14 mouse cellular contexts compared by ENCODE assay signal in the genomic region with DNA sequence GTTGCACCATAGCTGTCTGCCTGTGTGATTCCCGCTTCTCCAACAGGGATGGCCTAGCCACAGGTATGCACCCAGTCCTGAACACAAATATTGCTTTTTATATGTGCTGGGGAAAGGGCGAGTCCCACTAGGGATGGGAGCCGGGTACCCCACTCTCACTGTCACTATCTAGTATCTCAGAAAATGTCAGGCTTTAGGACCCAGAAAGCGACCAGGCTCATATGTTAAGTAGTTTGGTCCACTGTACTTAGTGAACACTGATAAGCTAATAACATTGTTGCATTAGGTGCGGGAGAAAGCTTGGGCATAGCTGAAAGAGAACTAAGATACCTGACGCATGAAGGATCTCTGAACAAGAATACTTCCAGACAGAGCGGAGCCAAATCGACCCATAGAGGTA.
DNase-seq lines count a peak whose midpoint lies in the region; ATAC-seq and TF ChIP-seq lines count a peak whose summit lies in the region.
"Had no signal": no experiment of that assay in that cellular context is flagged by ENCODE, and none has a peak within 500 bp of the region (broad histone marks: within the 10 kb centered on the region; RNA-seq: fewer than 3 reads in every experiment).

No protein-coding gene starts in this region.

- no peak overlapping the region for H3K4me3 ChIP-seq in intestine, embryonic 16.5 days (ENCODE audit: low read length)
- no peak overlapping the region for H3K4me3 ChIP-seq in intestine, postnatal 0 days (ENCODE audit: low read depth, low read length)
- peak overlapping the region; percentile 66 for H3K4me3 ChIP-seq in bone marrow, adult 2 months (replicated peaks; ENCODE audit: control insufficient read depth, low read depth, low read length)
- H3K4me3 ChIP-seq in liver, embryonic 13.5 days (replicated peaks): peak overlapping the region; percentile 41
- H3K4me3 ChIP-seq: intestine, embryonic 15.5 days; limb, embryonic 10.5 days; midbrain, embryonic 12.5 days had no signal

- H3K27ac ChIP-seq in intestine, embryonic 16.5 days (ENCODE audit: low read length): no peak overlapping the region
- no peak overlapping the region for H3K27ac ChIP-seq in intestine, postnatal 0 days (ENCODE audit: low read depth, low read length)
- H3K27ac ChIP-seq in bone marrow, adult 2 months (ENCODE audit: control insufficient read depth, insufficient read depth, low read depth, low read length, poor library complexity): peak overlapping the region; percentile 68
- peak overlapping the region; percentile 90 for H3K27ac ChIP-seq in liver, embryonic 13.5 days
- H3K27ac ChIP-seq: intestine, embryonic 15.5 days; limb, embryonic 10.5 days; midbrain, embryonic 12.5 days had no signal

- H3K4me1 ChIP-seq in intestine, embryonic 16.5 days (ENCODE audit: control insufficient read depth, insufficient read depth, low read length): no peaks in the 10 kb centered on the region; the same call in none of the 2 replicates
- 0 out of 2 replicates have a peak, but pooled peaks cover 3% of the 10 kb centered on the region for H3K4me1 ChIP-seq in intestine, postnatal 0 days (replicated peaks; ENCODE audit: control insufficient read depth, insufficient read depth, low read length)
- H3K4me1 ChIP-seq in bone marrow, adult 2 months (ENCODE audit: control insufficient read depth, insufficient read depth, low read length): peaks cover 17% of the 10 kb centered on the region
- H3K4me1 ChIP-seq in liver, embryonic 13.5 days (replicated peaks): peaks cover 74% of the 10 kb centered on the region

- H3K9ac ChIP-seq in intestine, embryonic 16.5 days (ENCODE audit: low read depth, low read length): no peak overlapping the region
- no peak overlapping the region for H3K9ac ChIP-seq in intestine, postnatal 0 days (ENCODE audit: low read depth, low read length)
- H3K9ac ChIP-seq in liver, embryonic 13.5 days: peak overlapping the region; percentile 52
- H3K9ac ChIP-seq: intestine, embryonic 15.5 days; midbrain, embryonic 12.5 days had no signal

- peak; percentile 23; the same call in 1 of the 2 replicates for ATAC-seq in intestine, embryonic 16.5 days
- no peak for ATAC-seq in intestine, postnatal 0 days
- ATAC-seq in liver, embryonic 13.5 days (ENCODE audit: low read depth): peak; percentile 33
- no peak for ATAC-seq in frontal cortex, adult (ENCODE audit: low TSS enrichment)
- ATAC-seq: intestine, embryonic 15.5 days had no signal

- no peak for TF ChIP-seq POLR2A in bone marrow, adult 2 months (IDR thresholded peaks at IDR 0.05; ENCODE audit: borderline replicate concordance, control insufficient read depth, low read depth, low read length)

- no peak for TF ChIP-seq CTCF in intestine, postnatal 0 days (IDR thresholded peaks at IDR 0.05; ENCODE audit: low read depth)
- no peak for TF ChIP-seq CTCF in bone marrow, adult 2 months (IDR thresholded peaks at IDR 0.05; ENCODE audit: control insufficient read depth, insufficient read depth, low read length)

- DNase-seq in 416B (ENCODE audit: low read depth): peak; percentile 58
- DNase-seq in liver, embryonic 13.5 days: no peak
- no peak for DNase-seq in T-cell, adult 2 months (ENCODE audit: low spot score)
- DNase-seq in lung, adult 18-20 months: no peak
- DNase-seq: cerebellum, adult 2 months; kidney, postnatal 36 days; right cerebral cortex, postnatal 25 days had no signal

- 68% methylated on average over 8 of the region's 8 CpGs for WGBS in intestine, embryonic 16.5 days
- WGBS in intestine, postnatal 0 days: 63% methylated on average over 8 of the region's 8 CpGs
- WGBS in bone marrow, adult 2 months: 58% methylated on average over 8 of the region's 8 CpGs
- 43% methylated on average over 8 of the region's 8 CpGs for whole genome bisulfite sequencing in liver, embryonic 13.5 days (ENCODE audit: insufficient replicate concordance)

- no peaks in the 10 kb centered on the region for H3K9me3 ChIP-seq in intestine, embryonic 16.5 days (ENCODE audit: control insufficient read depth, low read length)
- no peaks in the 10 kb centered on the region for H3K9me3 ChIP-seq in intestine, postnatal 0 days (ENCODE audit: control insufficient read depth)
- H3K9me3 ChIP-seq in liver, embryonic 13.5 days (replicated peaks): no peaks in the 10 kb centered on the region
- H3K9me3 ChIP-seq: intestine, embryonic 15.5 days; limb, embryonic 10.5 days; midbrain, embryonic 12.5 days had no signal

- H3K36me3 ChIP-seq in intestine, embryonic 16.5 days (ENCODE audit: control insufficient read depth, insufficient read depth, low read length): no peaks in the 10 kb centered on the region
- H3K36me3 ChIP-seq in intestine, postnatal 0 days (ENCODE audit: control insufficient read depth, insufficient read depth): no peaks in the 10 kb centered on the region
- H3K36me3 ChIP-seq in liver, embryonic 13.5 days: no peaks in the 10 kb centered on the region
- H3K36me3 ChIP-seq: intestine, embryonic 15.5 days; limb, embryonic 10.5 days; midbrain, embryonic 12.5 days had no signal

- H3K4me2 ChIP-seq in intestine, embryonic 16.5 days (ENCODE audit: low read depth, low read length): no peak overlapping the region
- no peak overlapping the region for H3K4me2 ChIP-seq in intestine, postnatal 0 days (replicated peaks; ENCODE audit: low read depth)
- H3K4me2 ChIP-seq in liver, embryonic 13.5 days: peak overlapping the region; percentile 59
- H3K4me2 ChIP-seq: intestine, embryonic 15.5 days; midbrain, embryonic 12.5 days had no signal

- H3K27me3 ChIP-seq in intestine, embryonic 16.5 days (replicated peaks; ENCODE audit: control insufficient read depth, insufficient read depth, low read length): no peaks in the 10 kb centered on the region
- no peaks in the 10 kb centered on the region for H3K27me3 ChIP-seq in intestine, postnatal 0 days (replicated peaks; ENCODE audit: control insufficient read depth, insufficient read depth, low read length)
- no peaks in the 10 kb centered on the region for H3K27me3 ChIP-seq in liver, embryonic 13.5 days
- H3K27me3 ChIP-seq: intestine, embryonic 15.5 days; midbrain, embryonic 12.5 days had no signal

Comparison
In these comparisons a context has a peak if more than half of its experiments do, and no peak if none do; other contexts are left out.
1. ATAC-seq: peak in intestine, embryonic 16.5 days (single experiment) and liver, embryonic 13.5 days (single experiment); none in intestine, postnatal 0 days (single experiment) and frontal cortex, adult (single experiment).
2. H3K27ac ChIP-seq: peak in bone marrow, adult 2 months (single experiment) and liver, embryonic 13.5 days (single experiment); none in intestine, embryonic 16.5 days (single experiment) and intestine, postnatal 0 days (single experiment).
3. H3K4me3 ChIP-seq: peak in bone marrow, adult 2 months (single experiment) and liver, embryonic 13.5 days (single experiment); none in intestine, embryonic 16.5 days (single experiment) and intestine, postnatal 0 days (single experiment).